ENCODE assay signal across 11 mouse cellular contexts in the genomic region with DNA sequence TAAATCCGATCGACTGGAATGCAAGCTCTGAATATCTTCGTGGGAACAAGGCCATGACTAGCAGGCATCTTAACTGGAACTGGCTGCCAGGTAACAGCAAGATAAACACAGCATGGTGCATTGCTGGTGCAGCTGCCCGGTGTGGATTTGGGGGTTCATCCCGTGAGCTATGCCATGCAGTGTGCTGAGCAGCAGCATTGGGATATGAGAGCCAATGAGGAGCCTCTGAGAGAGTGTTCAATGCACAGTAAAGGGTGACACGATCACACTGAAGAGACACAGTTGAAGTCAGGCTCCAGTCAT.
DNase-seq lines count a peak whose midpoint lies in the region; ATAC-seq and TF ChIP-seq lines count a peak whose summit lies in the region.
"Had no signal": no experiment of that assay in that cellular context is flagged by ENCODE, and none has a peak within 500 bp of the region (broad histone marks: within the 10 kb centered on the region; RNA-seq: fewer than 3 reads in every experiment).

No protein-coding gene starts in this region.

- H3K4me1 ChIP-seq in heart, embryonic 16.5 days (ENCODE audit: control insufficient read depth, insufficient read depth, low read length), result peaks cover 53% of the 10 kb centered on the region
- no peaks in the 10 kb centered on the region; the same call in 1 of the 2 replicates for H3K4me1 ChIP-seq in testis, adult 2 months (ENCODE audit: control insufficient read depth, insufficient read depth, low read length)

- peak overlapping the region; percentile 46 for H3K27ac ChIP-seq in heart, embryonic 16.5 days (ENCODE audit: low read length)
- H3K27ac ChIP-seq in testis, adult 2 months (ENCODE audit: control insufficient read depth, insufficient read depth, low read depth, low read length), result 0 out of 2 replicates have a peak overlapping the region, but pooled peaks have one; percentile 3

- H3K4me2 ChIP-seq in heart, embryonic 16.5 days (ENCODE audit: low read depth, low read length), result no peak overlapping the region
- H3K4me2 ChIP-seq: hindbrain, embryonic 15.5 days had no signal

- no peak for ATAC-seq in cerebellum, adult (ENCODE audit: insufficient number of reproducible peaks, low FRiP score, low TSS enrichment)
- ATAC-seq in heart, embryonic 16.5 days (replicated peaks; ENCODE audit: extremely low read depth, insufficient read depth, low FRiP score), result no peak; the same call in 1 of the 2 replicates

- TF ChIP-seq CTCF in testis, adult 2 months (IDR thresholded peaks at IDR 0.05; ENCODE audit: control insufficient read depth, insufficient read depth, insufficient replicate concordance, low read depth, low read length), result no peak

- TF ChIP-seq POLR2A in testis, adult 2 months (IDR thresholded peaks at IDR 0.05; ENCODE audit: control insufficient read depth, low read depth, low read length), result no peak

- H3K9ac ChIP-seq in heart, embryonic 16.5 days (ENCODE audit: low read length), result no peak overlapping the region
- H3K9ac ChIP-seq: hindbrain, embryonic 15.5 days had no signal

- 39% methylated on average over 6 of the region's 6 CpGs for WGBS in heart, embryonic 16.5 days

- H3K9me3 ChIP-seq in heart, embryonic 16.5 days (replicated peaks; ENCODE audit: control insufficient read depth, low read length), result no peaks in the 10 kb centered on the region
- H3K9me3 ChIP-seq: hindbrain, embryonic 15.5 days had no signal

- H3K27me3 ChIP-seq in heart, embryonic 16.5 days (ENCODE audit: control insufficient read depth, insufficient read depth, low read length), result no peaks in the 10 kb centered on the region
- no peaks in the 10 kb centered on the region for H3K27me3 ChIP-seq in testis, adult 2 months (ENCODE audit: control insufficient read depth, insufficient read depth, low read length)
- H3K27me3 ChIP-seq: hindbrain, embryonic 15.5 days had no signal

- H3K36me3 ChIP-seq in heart, embryonic 16.5 days (ENCODE audit: control insufficient read depth, insufficient read depth), result no peaks in the 10 kb centered on the region
- H3K36me3 ChIP-seq in testis, adult 2 months (ENCODE audit: control insufficient read depth, insufficient read depth, low read length), result no peaks in the 10 kb centered on the region
- H3K36me3 ChIP-seq: hindbrain, embryonic 15.5 days had no signal

- peak; percentile 51 for DNase-seq in cerebellum, adult 11-12 months
- DNase-seq in heart, adult 18-20 months, result no peak
- no peak for DNase-seq in testis, postnatal 14 days (ENCODE audit: low spot score)
- no peak for DNase-seq in c-Kit-positive CD71-positive TER-119-positive erythroid progenitor cells, embryonic 14.5 days (ENCODE audit: low spot score)
- no peak for DNase-seq in left cerebral cortex, adult 11 months (ENCODE audit: low spot score)
- DNase-seq: lung, adult 18-20 months; thymus, adult 18-20 months had no signal

- H3K4me3 ChIP-seq in heart, embryonic 16.5 days (ENCODE audit: low read length), result no peak overlapping the region
- H3K4me3 ChIP-seq in testis, adult 2 months (ENCODE audit: control insufficient read depth, low read depth, low read length), result no peak overlapping the region
- H3K4me3 ChIP-seq: hindbrain, embryonic 15.5 days had no signal
